Mouse (Mus musculus) stomach, embryonic 15.5 days (tissue): ENCODE data around the gene D6Wsu163e. TPM values are rescaled to one million over a fixed set of nuclear protein-coding genes. Genes with fewer than 3 reads are reported as not detected.

Source experiments
- ATAC-seq: fragments of 200-750 bp; cut with Nextera tagmentation; 2 replicates; pipeline ENCODE4 v1.8.0; 2017; ENCODE audit warnings: low read depth, moderate number of reproducible peaks, moderate TSS enrichment; ENCODE audit not compliant: insufficient read depth, low FRiP score
- H3K27ac ChIP-seq: fragments of 300-500 bp; sonication (generic); 2 replicates; pipeline ENCODE4 v1.5.1; 2015; ENCODE audit warnings: mild to moderate bottlenecking, inconsistent platforms
- H3K27me3 ChIP-seq: fragments of 300-500 bp; sonication (generic); replicated peaks from 2 replicates; pipeline ENCODE4 v1.6.1; 2015; ENCODE audit warnings: inconsistent platforms
- H3K36me3 ChIP-seq: fragments of 300-500 bp; sonication (generic); 2 replicates; pipeline ENCODE4 v1.6.1; 2015; ENCODE audit warnings: inconsistent platforms
- H3K4me1 ChIP-seq: fragments of 300-500 bp; sonication (generic); 2 replicates; pipeline ENCODE4 v1.6.1; 2015; ENCODE audit warnings: inconsistent platforms
- H3K4me2 ChIP-seq: fragments of 300-500 bp; sonication (generic); 2 replicates; pipeline ENCODE4 v1.6.1; 2015; ENCODE audit warnings: mild to moderate bottlenecking, inconsistent platforms
- H3K4me3 ChIP-seq: fragments of 300-500 bp; sonication (generic); replicated peaks from 2 replicates; pipeline ENCODE4 v1.5.1; 2015; ENCODE audit warnings: inconsistent platforms
- H3K9ac ChIP-seq: fragments of 300-500 bp; sonication (generic); 2 replicates; pipeline ENCODE4 v1.6.1; 2015; ENCODE audit warnings: inconsistent platforms
- H3K9me3 ChIP-seq: fragments of 300-500 bp; sonication (generic); 2 replicates; pipeline ENCODE4 v1.6.1; 2016; ENCODE audit warnings: inconsistent platforms
- WGBS: fragments of 180-500 bp; shearing (Covaris S2); methylation state at CpG from one replicate; pipeline ENCODE4 v1.1.7; 2015; 5-methylcytosine and 5-hydroxymethylcytosine counted together
- polyA plus RNA-seq: library from polyadenylated mRNA; unstranded; fragments of >200 nt; fragmentation: Nextera tagmentation; extraction: Ambion mirVana; gene quantifications from 2 replicates; pipeline ENCODE4 v1.2.1, GENCODE M21; 2015

The D6Wsu163e gene
- polyA plus RNA-seq: 14.5 and 16.6 TPM in 2 replicates

GRCm38 (mm10) chr6:126939487-126940171 lies at the start of gene D6Wsu163e, which contains the start of gene Rad51ap1:
D6Wsu163e (plus strand) TSS chr6:126939962.
Rad51ap1 (minus strand) TSS chr6:126939587.
- ATAC-seq: peak; percentile 99
- under 1% methylated on average over 33 of the region's 33 CpGs for WGBS
- no peaks in the 10 kb centered on the region for H3K9me3 ChIP-seq
- 0 out of 2 replicates have a peak, but pooled peaks cover 5% of the 10 kb centered on the region for H3K36me3 ChIP-seq
- H3K27me3 ChIP-seq: no peaks in the 10 kb centered on the region
- peaks cover 16% of the 10 kb centered on the region for H3K4me1 ChIP-seq
- peak within 1 kb of the TSS; percentile 94 for H3K4me2 ChIP-seq
- H3K27ac ChIP-seq: peak within 1 kb of the TSS; percentile 57; the same call in 1 of the 2 replicates
- H3K9ac ChIP-seq: peak within 1 kb of the TSS; percentile 67
- peak within 1 kb of the TSS; percentile 87 for H3K4me3 ChIP-seq

GRCm38 (mm10) chr6:126907378-126907777 lies 32.4 kb upstream of the D6Wsu163e start:
- Histone ChIP-seq H3K9ac (no peak overlapping the region), H3K4me1 (no peaks in the 10 kb centered on the region), H3K27ac (no peak overlapping the region), H3K4me3 (no peak overlapping the region), H3K27me3 (no peaks in the 10 kb centered on the region), H3K9me3 (no peaks in the 10 kb centered on the region), H3K36me3 (no peaks in the 10 kb centered on the region), H3K4me2 (no peak overlapping the region)
- no peak for ATAC-seq
- 72% methylated on average over 4 of the region's 5 CpGs for WGBS

GRCm38 (mm10) chr6:126907876-126908275 lies 31.9 kb upstream of the D6Wsu163e start:
- Histone ChIP-seq H3K27me3 (no peaks in the 10 kb centered on the region), H3K36me3 (no peaks in the 10 kb centered on the region), H3K4me2 (no peak overlapping the region), H3K4me3 (no peak overlapping the region), H3K9ac (no peak overlapping the region), H3K27ac (no peak overlapping the region), H3K9me3 (no peaks in the 10 kb centered on the region), H3K4me1 (no peaks in the 10 kb centered on the region)
- 55% methylated on average over 3 of the region's 3 CpGs for WGBS
- ATAC-seq: no peak

- no peaks in the 10 kb centered on the region for H3K27me3 ChIP-seq
- no peak overlapping the region for H3K9ac ChIP-seq
- H3K27ac ChIP-seq: no peak overlapping the region
- H3K36me3 ChIP-seq: no peaks in the 10 kb centered on the region
- ATAC-seq: no peak
- no peak overlapping the region for H3K4me3 ChIP-seq
- no peak overlapping the region for H3K4me2 ChIP-seq
- 72% methylated on average over 4 of the region's 4 CpGs for WGBS
- no peaks in the 10 kb centered on the region for H3K4me1 ChIP-seq
- no peaks in the 10 kb centered on the region for H3K9me3 ChIP-seq
These were observed 29.0 kb upstream of the D6Wsu163e start for GRCm38 (mm10) chr6:126910727-126911126.

GRCm38 (mm10) chr6:126914928-126915327 lies 24.8 kb upstream of the D6Wsu163e start:
- WGBS: 85% methylated on average over 5 of the region's 5 CpGs
- no peaks in the 10 kb centered on the region for H3K27me3 ChIP-seq

GRCm38 (mm10) chr6:126921111-126921881 lies 18.5 kb upstream of the D6Wsu163e start, which contains the start of gene Dyrk4:
Dyrk4 (minus strand) TSS chr6:126921839.
- peaks cover 23% of the 10 kb centered on the region for H3K36me3 ChIP-seq
- H3K4me1 ChIP-seq: no peaks in the 10 kb centered on the region
- ATAC-seq: peak; percentile 96
- no peaks in the 10 kb centered on the region for H3K9me3 ChIP-seq
- no peak within 1 kb of the TSS for H3K9ac ChIP-seq
- H3K27ac ChIP-seq: peak within 1 kb of the TSS; percentile 83
- H3K27me3 ChIP-seq: no peaks in the 10 kb centered on the region
- peak within 1 kb of the TSS; percentile 44 for H3K4me2 ChIP-seq
- WGBS: 9% methylated on average over 21 of the region's 21 CpGs
- H3K4me3 ChIP-seq: peak within 1 kb of the TSS; percentile 23; the same call in 1 of the 2 replicates

More at GRCm38 (mm10) chr6:126914928-126915327, 24.8 kb upstream of the D6Wsu163e start:
- Histone ChIP-seq H3K9me3 (no peaks in the 10 kb centered on the region), H3K27ac (no peak overlapping the region), H3K4me3 (no peak overlapping the region), H3K36me3 (no peaks in the 10 kb centered on the region), H3K9ac (no peak overlapping the region), H3K4me1 (no peaks in the 10 kb centered on the region), H3K4me2 (no peak overlapping the region)
- no peak for ATAC-seq

GRCm38 (mm10) chr6:126932896-126933295 lies 6.9 kb upstream of the D6Wsu163e start:
- Histone ChIP-seq H3K4me2 (no peak overlapping the region), H3K36me3 (peaks cover 13% of the 10 kb centered on the region; the same call in 1 of the 2 replicates)
- 88% methylated on average over 2 of the region's 2 CpGs for WGBS

GRCm38 (mm10) chr6:126938047-126938446 lies 1.7 kb upstream of the D6Wsu163e start:
- H3K4me3 ChIP-seq: peak overlapping the region; percentile 87
- no peak for ATAC-seq
- peak overlapping the region; percentile 94 for H3K4me2 ChIP-seq
- no peaks in the 10 kb centered on the region for H3K36me3 ChIP-seq
- no peak overlapping the region for H3K9ac ChIP-seq
- H3K4me1 ChIP-seq: peaks cover 16% of the 10 kb centered on the region
- WGBS: 76% methylated on average over 2 of the region's 2 CpGs
- no peaks in the 10 kb centered on the region for H3K27me3 ChIP-seq
- H3K9me3 ChIP-seq: no peaks in the 10 kb centered on the region
- H3K27ac ChIP-seq: no peak overlapping the region

More at GRCm38 (mm10) chr6:126932896-126933295, 6.9 kb upstream of the D6Wsu163e start:
- Histone ChIP-seq H3K9me3 (no peaks in the 10 kb centered on the region), H3K4me3 (no peak overlapping the region), H3K4me1 (0 out of 2 replicates have a peak, but pooled peaks cover 2% of the 10 kb centered on the region), H3K9ac (no peak overlapping the region), H3K27me3 (no peaks in the 10 kb centered on the region), H3K27ac (no peak overlapping the region)
- no peak for ATAC-seq

GRCm38 (mm10) chr6:126938853-126939486 lies 792 bp upstream of the D6Wsu163e start:
- Histone ChIP-seq H3K4me1 (peaks cover 16% of the 10 kb centered on the region), H3K4me2 (peak overlapping the region; percentile 94), H3K27ac (peak overlapping the region; percentile 57; the same call in 1 of the 2 replicates), H3K9me3 (no peaks in the 10 kb centered on the region), H3K27me3 (no peaks in the 10 kb centered on the region), H3K36me3 (0 out of 2 replicates have a peak, but pooled peaks cover 2% of the 10 kb centered on the region), H3K9ac (peak overlapping the region; percentile 67), H3K4me3 (peak overlapping the region; percentile 87)
- no peak for ATAC-seq
- under 1% methylated on average over 31 of the region's 31 CpGs for WGBS

GRCm38 (mm10) chr6:126940451-126940850 lies 689 bp downstream of the D6Wsu163e start:
- H3K9me3 ChIP-seq: no peaks in the 10 kb centered on the region
- H3K27me3 ChIP-seq: no peaks in the 10 kb centered on the region
- no peak overlapping the region for H3K27ac ChIP-seq
- 0 out of 2 replicates have a peak, but pooled peaks cover 5% of the 10 kb centered on the region for H3K36me3 ChIP-seq
- H3K4me3 ChIP-seq: peak overlapping the region; percentile 87
- H3K9ac ChIP-seq: no peak overlapping the region
- peak overlapping the region; percentile 84 for H3K4me2 ChIP-seq
- no peak for ATAC-seq
- 5% methylated on average over 5 of the region's 5 CpGs for WGBS
- peaks cover 16% of the 10 kb centered on the region for H3K4me1 ChIP-seq

- no peak for ATAC-seq
- Histone ChIP-seq H3K27me3 (no peaks in the 10 kb centered on the region), H3K9me3 (no peaks in the 10 kb centered on the region), H3K4me1 (no peaks in the 10 kb centered on the region), H3K36me3 (peaks cover 11% of the 10 kb centered on the region), H3K4me3 (no peak overlapping the region), H3K9ac (no peak overlapping the region), H3K4me2 (no peak overlapping the region), H3K27ac (no peak overlapping the region)
- 84% methylated on average over 4 of the region's 4 CpGs for whole genome bisulfite sequencing
These were observed 8.6 kb downstream of the D6Wsu163e start for GRCm38 (mm10) chr6:126948336-126948735.
